Mouse (Mus musculus) MEL (cell line): Measurements from ENCODE around the gene Lmo1.
"Not testable (repeated sequence)": the region's sequence is repeated elsewhere in the genome, so short reads cannot be mapped to it uniquely, and the experiment has no call there.

ENCODE experiments used
- EP300 ChIP-seq, 2 experiments: IDR thresholded peaks; 2 replicates each; pipeline ENCODE4 v1.6.1; 2011; ENCODE audit warnings: improper control_type of control experiment in 2 of 2, low read length in 2 of 2, low read depth in 1 of 2, mild to moderate bottlenecking in 1 of 2
- MAZ ChIP-seq: IDR thresholded peaks from 2 replicates; pipeline ENCODE4 v1.6.1; 2012; ENCODE audit warnings: low read depth, mild to moderate bottlenecking, inconsistent platforms, low read length, improper control_type of control experiment
- POLR2A ChIP-seq, 2 experiments: IDR thresholded peaks; 2 replicates each; pipeline ENCODE4 v1.6.1; 2011 to 2012; ENCODE audit warnings: low read length in 2 of 2, mild to moderate bottlenecking in 2 of 2, control low read depth in 1 of 2, improper control_type of control experiment in 1 of 2, low read depth in 1 of 2, moderate library complexity in 1 of 2; ENCODE audit not compliant: control insufficient read depth in 1 of 2, insufficient read depth in 1 of 2, poor library complexity in 1 of 2

DNA sequence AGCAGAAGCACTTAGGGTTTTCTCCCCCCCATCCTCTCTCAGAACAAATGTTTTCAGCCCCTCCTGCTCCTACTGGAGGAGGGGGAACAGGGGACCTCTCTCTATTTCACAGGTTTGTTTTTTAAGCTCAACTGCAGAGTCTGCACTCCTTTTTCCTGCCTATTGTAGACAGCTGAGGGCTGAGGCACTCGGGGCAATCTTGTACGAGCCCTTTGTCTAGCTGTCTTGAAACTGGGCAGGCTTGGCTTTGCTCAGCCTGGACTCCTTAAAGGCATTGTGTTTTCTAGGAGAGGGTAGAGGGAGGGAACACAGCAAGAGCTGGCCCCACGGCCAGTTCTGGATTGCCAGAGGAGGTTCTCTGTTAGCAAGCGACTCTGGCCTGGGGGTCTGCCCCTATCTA lies 59.5 kb downstream of the Lmo1 start:
- not testable (repeated sequence) for TF ChIP-seq EP300 (IDR thresholded peaks at IDR 0.05; ENCODE audit: low read depth in 1 of 2, low read length in 2 of 2); MAZ; POLR2A (IDR thresholded peaks at IDR 0.05; ENCODE audit: control insufficient read depth in 1 of 2, insufficient read depth in 1 of 2, low read depth in 1 of 2, low read length in 2 of 2, poor library complexity in 1 of 2)
